Mouse (Mus musculus) small intestine, adult 2 months (tissue): ENCODE data around the gene Cpsf6. TPM values are rescaled to one million over a fixed set of nuclear protein-coding genes. Genes with fewer than 3 reads are reported as not detected.

Source experiments
- H3K27ac ChIP-seq: fragments of 200-500 bp; 2 replicates; pipeline ENCODE4 v1.5.1; 2012; ENCODE audit warnings: low read depth, low read length, control low read depth, inconsistent platforms; ENCODE audit not compliant: insufficient read depth
- H3K27me3 ChIP-seq: fragments of 200-500 bp; 2 replicates; pipeline ENCODE4 v1.6.1; 2012; ENCODE audit warnings: mild to moderate bottlenecking, moderate library complexity, low read length, inconsistent platforms; ENCODE audit not compliant: control insufficient read depth, insufficient read depth
- H3K36me3 ChIP-seq: fragments of 200-500 bp; 2 replicates; pipeline ENCODE4 v1.6.1; 2012; ENCODE audit warnings: mild to moderate bottlenecking, low read length, control low read depth, inconsistent platforms; ENCODE audit not compliant: control insufficient read depth, insufficient read depth
- H3K4me1 ChIP-seq: fragments of 200-500 bp; 2 replicates; pipeline ENCODE4 v1.6.1; 2012; ENCODE audit warnings: low read length, inconsistent platforms, mixed read lengths; ENCODE audit not compliant: control insufficient read depth, insufficient read depth, insufficient read length
- H3K4me3 ChIP-seq: fragments of 200-500 bp; 2 replicates; pipeline ENCODE4 v1.5.1; 2012; ENCODE audit warnings: low read depth, mild to moderate bottlenecking, control low read depth, inconsistent platforms, low read length, moderate library complexity
- CTCF ChIP-seq: fragments of 200-500 bp; IDR thresholded peaks from 2 replicates; pipeline ENCODE4 v1.5.1; 2012; ENCODE audit warnings: low read depth, mild to moderate bottlenecking, control low read depth, inconsistent platforms, low read length, moderate library complexity, mixed read lengths; ENCODE audit not compliant: insufficient replicate concordance, insufficient read length; ENCODE audit errors: extremely low read depth
- POLR2A ChIP-seq: fragments of 200-500 bp; IDR thresholded peaks from 2 replicates; pipeline ENCODE4 v1.6.1; 2012; ENCODE audit warnings: low read depth, mild to moderate bottlenecking, control low read depth, inconsistent platforms, low read length, moderate library complexity
- WGBS: fragments of 180-500 bp; shearing (Covaris S2); methylation state at CpG from one replicate; pipeline ENCODE4 v1.1.7; 2018; 5-methylcytosine and 5-hydroxymethylcytosine counted together
- polyA plus RNA-seq: library from polyadenylated mRNA; depleted of rRNA; stranded (reverse); fragments of >200 nt; gene quantifications from 2 replicates; pipeline ENCODE4 v1.2.3, GENCODE M21; 2012

Gene Cpsf6
- polyA plus RNA-seq, 1 experiment = 36.6 TPM

DNA sequence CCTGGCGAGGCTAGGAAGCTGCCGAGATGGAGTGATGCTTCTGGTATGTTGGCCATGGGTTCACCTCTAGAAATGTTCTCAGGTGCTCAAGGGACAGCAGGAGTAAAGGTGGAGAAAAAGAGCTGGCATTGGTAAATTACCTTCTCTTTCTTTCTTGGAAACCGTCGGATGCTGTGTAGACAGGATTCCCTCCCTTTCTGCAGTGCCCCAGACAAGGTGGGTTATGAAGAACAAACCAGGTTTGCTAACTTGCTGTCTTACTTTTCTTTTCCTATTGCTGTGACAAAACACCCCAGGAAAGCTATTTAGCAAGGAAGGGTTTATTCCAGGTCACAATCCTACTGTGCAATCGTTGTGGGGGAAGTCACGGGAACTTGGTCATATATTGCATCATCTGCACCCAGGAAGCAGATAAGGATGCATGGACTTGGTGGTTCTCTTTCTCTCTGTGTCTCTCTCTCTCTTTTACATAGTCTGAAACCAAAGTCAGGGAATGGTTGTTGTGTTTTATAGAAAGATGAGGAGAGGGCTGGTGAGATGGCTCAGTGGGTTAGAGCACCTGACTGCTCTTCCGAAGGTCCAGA, 32.8 kb upstream of the Cpsf6 start:
- TF ChIP-seq POLR2A = no peak
- H3K4me1 ChIP-seq = peaks cover 5% of the 10 kb centered on the region
- no peaks in the 10 kb centered on the region for H3K36me3 ChIP-seq
- 63% methylated on average over 7 of the region's 7 CpGs for WGBS
- no peaks in the 10 kb centered on the region for H3K27me3 ChIP-seq
- no peak overlapping the region for H3K4me3 ChIP-seq
- no peak overlapping the region for H3K27ac ChIP-seq

DNA sequence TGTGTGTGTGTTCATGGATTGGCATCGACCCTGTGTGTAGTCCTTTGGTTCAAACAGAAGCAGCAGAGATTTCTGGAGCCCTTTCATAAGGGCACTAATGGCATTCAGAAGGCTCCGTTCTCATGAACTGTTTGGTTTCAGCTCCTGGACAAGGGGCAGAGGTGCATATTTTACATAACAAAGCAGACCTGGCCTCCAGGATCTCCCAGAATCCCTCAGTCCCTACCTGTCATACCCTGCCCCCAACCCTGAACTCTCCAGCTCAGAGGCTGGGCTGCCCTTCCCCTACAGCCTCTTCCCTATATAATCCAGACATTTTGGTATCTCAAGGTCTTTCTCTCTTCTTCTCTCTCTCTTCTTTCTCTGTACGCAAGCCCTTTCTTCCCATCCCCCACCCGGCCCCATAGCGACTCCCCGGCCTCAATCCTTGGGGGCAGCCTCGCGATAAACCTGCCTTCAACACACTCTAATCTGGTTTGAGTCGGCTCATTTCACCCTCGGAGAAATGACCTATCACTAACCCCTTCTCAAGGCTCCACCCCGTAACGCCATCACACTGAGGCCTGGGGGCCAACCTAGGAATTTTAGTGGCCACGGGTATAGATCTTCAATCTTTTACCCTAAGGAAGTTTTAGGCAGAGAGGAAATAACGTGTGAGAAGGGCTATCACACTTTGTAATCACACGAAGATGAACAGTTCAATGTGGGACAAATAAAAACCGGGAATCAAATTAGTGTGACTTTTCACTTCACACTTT, 32.1 kb upstream of the Cpsf6 start:
- no peak overlapping the region for H3K4me3 ChIP-seq
- no peak for TF ChIP-seq CTCF
- TF ChIP-seq POLR2A = no peak
- H3K27me3 ChIP-seq = no peaks in the 10 kb centered on the region
- H3K4me1 ChIP-seq = no peaks in the 10 kb centered on the region
- H3K27ac ChIP-seq = no peak overlapping the region
- no peaks in the 10 kb centered on the region for H3K36me3 ChIP-seq
- 50% methylated on average over 16 of the region's 16 CpGs for WGBS

DNA sequence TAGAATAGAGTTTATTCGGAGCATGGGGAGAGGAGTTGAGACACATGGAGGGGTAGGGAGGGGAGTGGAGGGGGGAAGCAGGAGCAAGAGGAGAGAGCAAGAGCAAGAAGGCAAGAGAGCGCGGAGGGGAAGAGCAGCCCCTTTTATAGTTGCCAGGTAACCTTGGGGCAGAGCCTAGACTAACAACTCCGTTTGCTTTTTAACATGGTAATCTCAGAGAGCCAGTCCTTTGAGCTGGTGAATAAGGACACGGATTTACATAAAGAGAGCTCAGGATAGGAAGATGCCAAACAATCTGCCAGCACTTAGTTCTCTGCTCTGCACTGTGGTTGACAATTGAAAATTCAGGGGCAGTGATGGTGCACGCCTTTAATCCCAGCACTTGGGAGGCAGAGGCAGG, 31.3 kb upstream of the Cpsf6 start:
- 81% methylated on average over 6 of the region's 6 CpGs for WGBS
- no peak overlapping the region for H3K4me3 ChIP-seq
- H3K27ac ChIP-seq = no peak overlapping the region
- no peaks in the 10 kb centered on the region for H3K27me3 ChIP-seq
- H3K36me3 ChIP-seq = no peaks in the 10 kb centered on the region
- TF ChIP-seq POLR2A (no peak), CTCF (no peak)
- no peaks in the 10 kb centered on the region for H3K4me1 ChIP-seq

DNA sequence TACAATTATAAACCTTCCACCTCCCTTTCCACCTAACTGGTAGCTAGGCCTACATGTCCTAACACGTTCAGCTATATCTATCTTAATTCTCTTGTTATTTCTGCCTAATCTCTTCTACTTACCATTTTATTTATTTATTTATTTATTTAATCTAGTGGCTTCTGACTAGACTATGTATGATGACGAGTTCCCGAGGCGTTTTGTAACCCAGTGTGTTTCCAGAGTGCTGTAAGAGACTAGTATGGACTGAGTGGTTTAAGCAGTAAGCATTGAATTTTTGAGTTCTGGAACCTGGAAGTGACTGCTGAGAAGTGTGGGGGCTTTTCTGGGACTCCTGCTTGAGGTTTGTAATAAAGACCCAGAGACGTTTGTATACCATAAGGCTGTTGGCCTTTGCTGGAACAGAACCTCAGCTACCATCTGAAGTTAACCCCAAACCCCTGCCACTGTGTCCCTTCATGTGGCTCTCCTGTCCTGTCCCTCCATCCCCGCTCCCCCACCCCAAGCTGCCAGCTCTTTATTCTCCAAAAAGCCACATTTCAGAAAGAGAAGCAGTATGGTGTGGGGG, 30.8 kb upstream of the Cpsf6 start:
- H3K4me3 ChIP-seq = no peak overlapping the region
- no peaks in the 10 kb centered on the region for H3K36me3 ChIP-seq
- TF ChIP-seq CTCF (no peak), POLR2A (no peak)
- no peaks in the 10 kb centered on the region for H3K27me3 ChIP-seq
- no peaks in the 10 kb centered on the region for H3K4me1 ChIP-seq
- 93% methylated on average over 6 of the region's 6 CpGs for WGBS
- no peak overlapping the region for H3K27ac ChIP-seq

DNA sequence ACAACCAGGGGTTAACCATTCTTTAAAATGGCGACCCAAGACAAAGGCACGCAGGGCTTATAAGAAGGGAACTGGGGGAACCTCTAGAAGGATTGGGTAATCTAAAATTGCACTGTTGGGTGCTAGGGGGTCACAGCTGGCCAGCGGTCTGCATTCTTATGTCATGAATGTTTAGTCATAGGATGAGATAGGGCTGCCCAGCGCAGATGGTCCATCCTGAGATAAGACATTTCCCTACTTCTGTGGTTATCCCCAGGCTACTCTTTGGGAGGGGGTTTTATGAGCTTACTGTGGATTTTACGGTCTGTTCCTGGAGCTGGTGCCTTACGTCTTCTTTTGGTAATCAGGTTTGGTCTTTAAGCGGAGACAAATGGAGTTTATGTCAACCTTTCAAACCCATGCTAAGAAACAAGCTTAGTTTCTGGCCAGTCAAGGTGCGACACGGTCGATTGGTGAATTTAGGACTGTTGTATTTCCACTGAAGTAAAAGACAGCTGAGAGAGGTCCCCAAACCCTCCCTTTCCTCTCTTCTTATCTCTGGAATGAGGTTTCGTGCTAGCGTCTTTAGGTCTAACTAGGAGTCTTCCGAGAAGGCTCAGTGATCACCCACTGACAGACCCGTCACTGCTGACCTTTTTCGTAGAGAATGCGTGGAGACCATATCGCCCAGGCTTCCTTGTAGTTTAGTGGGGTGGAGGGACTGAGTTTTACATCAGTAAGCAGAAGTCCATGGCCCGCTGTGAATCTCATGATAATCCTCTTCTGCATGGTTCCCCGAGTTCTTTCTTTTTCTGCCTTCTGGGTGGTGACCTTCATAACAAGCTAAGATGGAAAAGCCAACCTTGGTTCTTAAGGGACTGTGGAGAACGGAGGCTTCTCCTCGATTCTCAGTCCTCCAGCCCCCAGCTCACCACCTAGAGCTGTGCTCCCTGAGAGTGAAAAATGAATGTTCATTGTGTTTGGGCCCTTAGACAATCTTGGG, 29.8 kb upstream of the Cpsf6 start:
- no peak overlapping the region for H3K27ac ChIP-seq
- no peaks in the 10 kb centered on the region for H3K27me3 ChIP-seq
- 82% methylated on average over 21 of the region's 21 CpGs for WGBS
- H3K4me1 ChIP-seq = no peaks in the 10 kb centered on the region
- H3K4me3 ChIP-seq = no peak overlapping the region
- H3K36me3 ChIP-seq = no peaks in the 10 kb centered on the region
- TF ChIP-seq CTCF (no peak), POLR2A (no peak)

DNA sequence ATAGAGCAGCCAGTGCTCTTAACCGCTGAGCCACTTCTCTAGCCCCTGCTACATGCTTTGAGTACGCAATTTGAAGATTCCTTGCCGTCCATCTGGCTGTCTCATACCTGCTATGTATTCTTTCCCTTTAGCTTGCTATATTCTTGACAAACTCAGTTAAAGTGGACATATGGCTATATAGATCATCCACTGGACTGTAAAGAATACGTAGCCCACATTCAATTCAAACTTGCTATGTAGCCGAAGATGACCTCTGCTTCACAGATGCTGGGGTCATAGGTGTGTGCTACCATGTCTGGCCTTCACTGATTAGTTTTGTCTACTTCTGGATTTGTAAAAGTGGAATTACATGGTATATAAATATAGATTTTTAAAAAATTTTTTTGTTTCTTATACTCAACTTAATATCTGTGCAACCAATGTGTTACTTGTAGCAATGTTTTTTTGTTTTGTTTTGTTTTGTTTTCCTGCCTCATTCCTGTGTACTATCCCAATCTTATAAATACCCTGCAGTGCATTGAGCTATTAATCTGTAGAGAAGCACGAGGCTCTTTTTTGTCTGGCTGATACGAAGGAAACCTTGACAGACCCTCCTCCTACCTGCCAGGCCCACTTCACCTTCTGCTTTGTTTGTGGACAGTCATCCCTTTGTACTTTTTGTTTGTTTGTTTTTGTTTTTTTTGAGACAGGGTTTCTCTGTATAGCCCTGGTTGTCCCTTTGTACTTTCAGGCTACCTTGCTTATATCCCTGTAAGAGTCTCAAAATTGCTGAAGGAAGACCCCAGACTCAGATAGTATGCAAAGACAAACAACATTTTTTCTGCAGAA, 28.9 kb upstream of the Cpsf6 start:
- TF ChIP-seq POLR2A (no peak), CTCF (no peak)
- no peaks in the 10 kb centered on the region for H3K4me1 ChIP-seq
- H3K4me3 ChIP-seq = no peak overlapping the region
- no peaks in the 10 kb centered on the region for H3K36me3 ChIP-seq
- H3K27me3 ChIP-seq = no peaks in the 10 kb centered on the region
- 85% methylated on average over 7 of the region's 7 CpGs for WGBS
- no peak overlapping the region for H3K27ac ChIP-seq
